Mouse (Mus musculus) CD4-positive, CD25-positive, alpha-beta regulatory T cell, adult 9 weeks (primary cell): ENCODE measurements around the gene Emc3. TPM values are rescaled to one million over a fixed set of nuclear protein-coding genes. Genes with fewer than 3 reads are reported as not detected.

Source experiments
- polyA plus RNA-seq: library from polyadenylated mRNA; unstranded; fragments of 100-300 nt; shearing (Covaris generic); gene quantifications from one replicate; pipeline ENCODE4 v1.2.1, GENCODE M21; 2017

Gene Emc3
- polyA plus RNA-seq, result 115 TPM

GRCm38 (mm10) chr6:113530932-113531839 is at the start of gene Emc3, which contains the start of gene Fancd2:
Gene Emc3 (minus strand): TSS chr6:113531652.
Gene Fancd2 (plus strand): TSS chr6:113531682.

GRCm38 (mm10) chr6:113501388-113502084 is 29.9 kb downstream of the Emc3 start, which contains the start of gene Prrt3:
Gene Prrt3 (minus strand): TSS chr6:113501931.

GRCm38 (mm10) chr6:113483100-113483615 is 48.3 kb downstream of the Emc3 start, which contains the start of gene Creld1:
Gene Creld1 (plus strand): TSS chr6:113483297.

GRCm38 (mm10) chr6:113471297-113471936 is 60.0 kb downstream of the Emc3 start, which contains the start of gene Il17rc:
Gene Il17rc (plus strand): TSS chr6:113471427.

Other genes with a start within 250 kb of the Emc3 start
- not detected for gene Cpne9, start 249.3 kb downstream of the Emc3 start, polyA plus RNA-seq
- 37.0 TPM for gene Brpf1, start 224.5 kb downstream of the Emc3 start, polyA plus RNA-seq
- 14.3 TPM for gene Ogg1, start 204.7 kb downstream of the Emc3 start, polyA plus RNA-seq
- 2.7 TPM for gene Camk1, start 187.7 kb downstream of the Emc3 start, polyA plus RNA-seq
- 66.9 TPM for gene Tada3, start 153.8 kb downstream of the Emc3 start, polyA plus RNA-seq
- gene Arpc4, start 153.5 kb downstream of the Emc3 start, polyA plus RNA-seq, result 593 TPM
- 16.9 TPM for gene Ttll3, start 142.4 kb downstream of the Emc3 start, polyA plus RNA-seq
- 19.9 TPM for gene Rpusd3, start 112.3 kb downstream of the Emc3 start, polyA plus RNA-seq
- not detected for gene Cidec, start 95.9 kb downstream of the Emc3 start, polyA plus RNA-seq
- gene Jagn1, start 89.1 kb downstream of the Emc3 start, polyA plus RNA-seq, result 71.0 TPM
- gene Il17re, start 73.2 kb downstream of the Emc3 start, polyA plus RNA-seq, result 0.25 TPM
- gene Il17rc, start 60.2 kb downstream of the Emc3 start, polyA plus RNA-seq, result 0.65 TPM
- gene Creld1, start 48.4 kb downstream of the Emc3 start, polyA plus RNA-seq, result 12.5 TPM
- gene Prrt3, start 29.7 kb downstream of the Emc3 start, polyA plus RNA-seq, result 0.25 TPM
- 1.9 TPM for gene Fancd2, start within 50 bp of the Emc3 start, polyA plus RNA-seq
- gene Fancd2os, start 69.1 kb upstream of the Emc3 start, polyA plus RNA-seq, result not detected
- gene Brk1, start 73.1 kb upstream of the Emc3 start, polyA plus RNA-seq, result 290 TPM
- gene Vhl, start 92.3 kb upstream of the Emc3 start, polyA plus RNA-seq, result 23.3 TPM
- 57.2 TPM for gene Irak2, start 106.8 kb upstream of the Emc3 start, polyA plus RNA-seq
- gene Tatdn2, start 165.4 kb upstream of the Emc3 start, polyA plus RNA-seq, result 0.83 TPM
- gene Ghrl, start 188.2 kb upstream of the Emc3 start, polyA plus RNA-seq, result 2.3 TPM
- gene Sec13, start 209.1 kb upstream of the Emc3 start, polyA plus RNA-seq, result 194 TPM